Mouse (Mus musculus): ENCODE data around the gene Catsperg2.
"Not testable (repeated sequence)": the region's sequence is repeated elsewhere in the genome, so short reads cannot be mapped to it uniquely, and the experiment has no call there.

Gene Catsperg2

GRCm38 (mm10) chr7:29726860-29727259 is at the start of gene Catsperg2:
Gene Catsperg2, minus strand, starts transcription at chr7:29727032.
- DNase-seq (ENCODE audit: inconsistent age in 2 of 2, low spot score in 1 of 2): not testable (repeated sequence)

DNA sequence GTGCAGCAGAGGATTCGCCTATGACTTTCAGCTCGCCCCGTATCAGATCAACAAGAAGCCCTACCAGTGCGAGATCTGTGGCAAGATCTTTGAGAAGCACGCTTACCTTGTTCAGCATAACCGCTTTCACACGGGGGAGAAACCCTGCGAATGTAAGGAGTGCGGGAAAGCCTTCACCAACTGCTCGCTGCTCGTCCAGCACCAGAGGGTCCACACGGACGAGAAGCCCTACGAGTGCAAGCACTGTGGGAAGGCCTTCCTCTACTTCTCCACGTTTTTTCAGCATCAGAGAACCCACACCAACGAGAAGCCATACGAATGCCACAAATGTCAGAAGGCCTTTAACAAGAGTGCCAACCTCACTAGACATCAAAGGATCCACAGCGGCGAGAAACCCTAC is 49.7 kb upstream of the Catsperg2 start:
- DNase-seq (ENCODE audit: inconsistent age in 2 of 2, low spot score in 1 of 2): no peak

- no peak for DNase-seq (ENCODE audit: inconsistent age in 2 of 2, low spot score in 1 of 2)
These were observed 47.5 kb upstream of the Catsperg2 start for GRCm38 (mm10) chr7:29774371-29774770.

DNA sequence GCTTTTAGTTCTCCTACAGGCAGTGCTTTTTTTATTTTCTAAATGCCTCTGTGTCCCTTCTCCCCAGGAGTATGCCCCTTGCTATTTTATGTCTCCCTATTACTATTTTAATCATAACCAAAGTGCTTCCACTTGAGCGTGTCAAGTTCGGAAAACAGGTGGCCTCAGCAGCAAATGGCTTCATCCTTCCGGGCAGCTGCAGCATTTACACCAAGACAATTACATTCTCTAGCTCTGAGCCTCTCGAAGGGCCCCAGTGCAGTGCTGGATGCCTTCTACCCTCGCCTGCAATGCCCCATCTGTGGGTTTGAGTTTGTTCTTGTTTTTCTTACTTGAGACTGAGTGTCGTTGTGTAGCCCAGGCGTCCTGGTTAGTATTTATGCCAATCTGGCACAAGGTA is 46.7 kb upstream of the Catsperg2 start:
- DNase-seq (ENCODE audit: inconsistent age in 2 of 2, low spot score in 1 of 2): no peak

GRCm38 (mm10) chr7:29768980-29769379 is 42.1 kb upstream of the Catsperg2 start:
- DNase-seq (ENCODE audit: inconsistent age in 2 of 2, low spot score in 1 of 2): no peak

- DNase-seq (ENCODE audit: inconsistent age in 2 of 2, low spot score in 1 of 2): peak; percentile 91 to 98
These were observed 41.5 kb upstream of the Catsperg2 start, which contains the start of gene Zfp84 for GRCm38 (mm10) chr7:29768090-29768900. Gene Zfp84, plus strand, starts transcription at chr7:29768552.

DNA sequence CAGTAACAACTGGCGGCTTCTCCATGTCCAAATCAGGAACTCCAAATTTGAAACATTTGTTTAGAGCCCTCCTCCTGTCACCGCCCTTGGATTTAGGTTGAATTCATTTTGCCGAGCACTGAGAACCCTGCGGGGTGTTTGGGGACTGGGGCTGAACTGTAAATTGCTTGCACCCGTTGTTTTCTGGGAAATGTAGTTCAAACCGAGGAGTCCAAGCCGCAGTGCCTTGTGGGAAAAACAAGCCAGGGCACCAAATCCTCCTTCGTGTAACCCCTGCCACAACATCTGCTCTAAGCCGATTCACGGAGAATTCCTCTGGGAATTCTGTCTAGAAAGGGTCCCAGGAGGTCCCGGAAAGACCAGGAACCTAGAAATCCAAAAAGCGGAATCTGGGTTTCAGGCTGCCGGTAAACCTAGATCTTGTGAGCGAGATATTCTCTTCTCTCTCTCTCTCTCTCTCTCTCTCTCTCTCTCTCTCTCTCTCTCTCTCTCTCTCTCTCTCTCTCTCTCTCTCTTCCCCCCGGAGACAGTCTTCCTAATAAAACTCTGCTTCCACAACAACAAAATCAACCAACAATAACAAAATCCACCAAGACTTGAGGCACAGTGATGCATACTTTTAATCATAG is 40.3 kb upstream of the Catsperg2 start:
- peak; percentile 85 to 95 for DNase-seq (ENCODE audit: inconsistent age in 2 of 2, low spot score in 1 of 2)

GRCm38 (mm10) chr7:29764702-29765101 is 37.9 kb upstream of the Catsperg2 start:
- DNase-seq (ENCODE audit: inconsistent age in 2 of 2, low spot score in 1 of 2): no peak

- no peak for DNase-seq (ENCODE audit: inconsistent age in 2 of 2, low spot score in 1 of 2)
These were observed 33.6 kb upstream of the Catsperg2 start for GRCm38 (mm10) chr7:29760476-29760875.

DNA sequence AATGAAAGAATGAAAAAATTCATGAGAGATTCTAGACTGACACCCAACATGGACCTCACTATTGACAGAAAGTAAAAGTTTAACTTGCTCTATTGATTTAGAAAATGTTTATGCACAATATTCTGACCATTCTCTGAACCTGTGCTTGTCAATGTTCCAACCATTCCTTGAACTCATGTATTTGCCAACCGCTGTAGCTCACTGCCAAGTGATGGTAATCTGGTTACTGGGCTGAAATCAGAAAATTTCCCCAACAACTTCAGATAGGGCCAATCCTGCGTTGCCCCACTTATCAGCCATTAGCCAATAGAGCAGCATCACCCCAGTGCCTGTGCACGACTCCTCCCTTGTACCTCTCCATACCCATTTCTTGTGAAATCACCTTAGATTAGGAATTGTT is 15.4 kb upstream of the Catsperg2 start:
- DNase-seq (ENCODE audit: inconsistent age in 2 of 2, low spot score in 1 of 2): no peak

- no peak for DNase-seq (ENCODE audit: inconsistent age in 2 of 2, low spot score in 1 of 2)
These were observed 1.2 kb upstream of the Catsperg2 start for GRCm38 (mm10) chr7:29728055-29728454.

DNA sequence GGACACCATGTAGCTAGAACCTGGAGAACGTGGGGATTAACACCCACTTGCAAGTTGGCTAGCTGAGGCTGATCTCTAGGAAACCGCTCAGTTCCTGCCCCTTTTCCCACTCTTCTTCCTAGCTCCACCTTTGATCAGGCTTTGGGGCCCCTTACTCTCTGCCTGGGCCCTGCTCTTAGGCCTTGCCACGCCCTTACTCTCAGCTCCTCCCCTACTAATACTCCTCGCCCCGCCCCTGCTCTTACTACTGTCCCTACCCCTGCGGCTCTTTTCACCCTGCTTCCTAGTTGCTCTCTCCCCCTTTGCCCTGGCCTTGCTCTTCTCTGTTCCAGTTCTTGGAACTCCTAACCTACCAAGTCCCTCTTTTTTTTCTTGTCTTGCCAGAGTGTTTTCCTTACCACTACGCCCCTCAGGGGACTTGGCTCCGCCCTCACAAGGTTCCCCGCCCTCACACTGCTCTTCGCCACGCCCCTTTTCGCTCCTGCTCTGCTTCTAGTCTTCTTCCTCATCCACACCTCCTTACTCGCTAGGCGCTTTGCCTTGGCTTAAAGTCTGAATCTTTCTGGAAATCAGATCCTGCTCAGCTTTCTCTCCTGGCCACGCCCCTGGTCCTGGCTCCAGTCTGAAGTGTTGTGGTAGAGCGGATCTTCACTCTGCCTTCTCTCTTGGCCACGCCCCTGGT is 1.2 kb downstream of the Catsperg2 start:
- DNase-seq (ENCODE audit: inconsistent age in 2 of 2, low spot score in 1 of 2): not testable (repeated sequence)

DNA sequence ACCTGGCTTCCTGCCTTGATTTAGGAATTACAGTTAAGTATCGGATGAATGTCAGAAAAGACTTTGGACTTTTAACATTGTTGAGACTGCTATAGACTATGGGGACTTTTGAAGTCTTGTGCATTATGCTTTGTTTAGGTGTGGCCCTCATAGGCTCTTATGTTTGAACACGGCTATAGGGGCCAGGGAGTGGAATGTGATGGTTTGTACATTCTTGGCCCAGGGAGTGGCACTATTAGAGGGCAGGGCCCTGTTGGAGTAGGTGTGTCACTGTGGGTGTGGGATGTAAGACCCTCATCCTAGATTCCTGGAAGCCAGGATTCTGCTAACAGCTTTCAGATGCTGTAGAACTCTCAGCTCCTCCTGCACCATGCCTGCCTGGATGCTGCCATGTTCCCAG is 17.9 kb downstream of the Catsperg2 start:
- not testable (repeated sequence) for DNase-seq (ENCODE audit: inconsistent age in 2 of 2, low spot score in 1 of 2)

GRCm38 (mm10) chr7:29695231-29695630 is 31.6 kb downstream of the Catsperg2 start:
- not testable (repeated sequence) for DNase-seq (ENCODE audit: inconsistent age in 2 of 2, low spot score in 1 of 2)

GRCm38 (mm10) chr7:29681868-29682267 is 45.0 kb downstream of the Catsperg2 start:
- no peak for DNase-seq (ENCODE audit: inconsistent age in 2 of 2, low spot score in 1 of 2)

Data from adrenal gland, adult (tissue).